Mouse (Mus musculus): ENCODE measurements around the gene Mnt. TPM values are rescaled to one million over a fixed set of nuclear protein-coding genes. Genes with fewer than 3 reads are reported as not detected.

Mnt gene
- total RNA-seq, 2 experiments from 2014 or later, result 28.3 to 30.5 TPM

DNA sequence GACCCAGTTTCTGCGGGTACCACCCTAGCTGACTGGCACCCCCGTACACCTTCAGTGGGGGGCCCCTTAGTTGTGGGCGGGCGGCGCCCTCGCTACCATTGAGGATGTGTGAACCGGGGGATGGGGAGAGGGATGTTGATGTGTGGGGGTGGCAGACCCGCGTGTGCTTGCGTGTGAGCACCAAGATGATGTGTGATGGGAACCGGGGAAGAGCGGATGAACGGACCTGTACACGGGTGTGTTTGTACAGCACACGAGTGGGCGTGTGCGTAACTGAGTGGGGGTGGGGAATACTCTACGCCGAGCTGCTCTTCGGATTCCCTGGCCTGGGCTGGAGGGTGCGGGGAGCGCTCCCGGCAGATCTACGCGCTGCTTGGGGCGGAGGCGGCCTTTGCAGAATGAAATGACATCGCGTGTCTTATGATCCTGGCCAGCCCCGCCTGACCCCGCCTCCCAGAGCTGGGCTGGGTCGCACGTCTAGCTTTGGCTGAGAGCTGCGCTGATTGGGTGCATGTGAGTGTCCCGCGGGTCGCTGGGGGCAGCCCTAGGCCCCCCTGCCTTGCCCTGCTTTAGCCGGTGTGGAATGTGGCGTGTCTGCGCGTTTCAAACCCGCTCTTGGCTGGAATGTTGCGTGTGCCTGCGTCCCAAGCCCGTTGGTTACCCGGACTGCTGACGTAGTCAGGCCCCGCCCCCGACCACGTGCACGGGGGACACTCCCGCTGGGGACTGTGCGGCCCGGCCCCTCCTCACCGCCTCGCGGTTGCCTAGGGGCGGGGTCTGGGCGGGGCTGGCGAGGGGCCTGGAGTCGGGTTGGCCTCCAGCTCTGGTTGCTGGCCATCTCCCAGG is 1.1 kb downstream of the Mnt start:
- peak; percentile 99 for DNase-seq

DNA sequence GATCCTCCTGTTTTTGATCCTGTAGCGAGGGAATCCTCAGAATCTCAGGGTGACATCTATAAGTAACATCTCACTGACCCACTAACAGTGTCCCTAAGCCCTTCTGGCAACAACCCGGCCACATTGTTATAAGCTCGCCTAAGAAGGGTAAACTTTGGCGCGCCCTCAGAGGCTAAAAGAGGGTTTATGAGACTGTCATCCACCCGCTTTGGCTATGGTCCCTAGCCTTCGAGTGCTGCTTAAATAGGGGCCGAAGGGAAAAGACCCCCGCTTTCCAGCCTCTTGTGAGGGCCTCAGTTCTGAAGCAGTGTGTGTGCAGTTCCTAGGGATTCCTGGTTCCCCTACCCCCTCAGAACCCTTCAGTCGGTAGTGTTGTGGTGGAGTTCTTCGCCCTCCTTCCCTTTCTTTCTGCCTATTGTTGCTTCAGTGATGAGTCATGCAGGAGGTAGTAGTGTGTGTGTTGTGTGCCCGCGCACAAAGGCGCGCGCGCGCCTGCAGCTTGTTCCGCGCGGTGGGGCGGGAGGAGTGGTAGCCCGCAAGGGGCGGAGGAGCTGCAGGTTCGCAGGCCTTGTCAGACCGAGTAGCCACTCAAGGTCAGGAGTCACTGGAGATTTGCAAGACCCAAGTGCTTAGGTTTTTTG is 1.9 kb downstream of the Mnt start:
- peak in 1 of 2 experiments; percentile 57 for DNase-seq

DNA sequence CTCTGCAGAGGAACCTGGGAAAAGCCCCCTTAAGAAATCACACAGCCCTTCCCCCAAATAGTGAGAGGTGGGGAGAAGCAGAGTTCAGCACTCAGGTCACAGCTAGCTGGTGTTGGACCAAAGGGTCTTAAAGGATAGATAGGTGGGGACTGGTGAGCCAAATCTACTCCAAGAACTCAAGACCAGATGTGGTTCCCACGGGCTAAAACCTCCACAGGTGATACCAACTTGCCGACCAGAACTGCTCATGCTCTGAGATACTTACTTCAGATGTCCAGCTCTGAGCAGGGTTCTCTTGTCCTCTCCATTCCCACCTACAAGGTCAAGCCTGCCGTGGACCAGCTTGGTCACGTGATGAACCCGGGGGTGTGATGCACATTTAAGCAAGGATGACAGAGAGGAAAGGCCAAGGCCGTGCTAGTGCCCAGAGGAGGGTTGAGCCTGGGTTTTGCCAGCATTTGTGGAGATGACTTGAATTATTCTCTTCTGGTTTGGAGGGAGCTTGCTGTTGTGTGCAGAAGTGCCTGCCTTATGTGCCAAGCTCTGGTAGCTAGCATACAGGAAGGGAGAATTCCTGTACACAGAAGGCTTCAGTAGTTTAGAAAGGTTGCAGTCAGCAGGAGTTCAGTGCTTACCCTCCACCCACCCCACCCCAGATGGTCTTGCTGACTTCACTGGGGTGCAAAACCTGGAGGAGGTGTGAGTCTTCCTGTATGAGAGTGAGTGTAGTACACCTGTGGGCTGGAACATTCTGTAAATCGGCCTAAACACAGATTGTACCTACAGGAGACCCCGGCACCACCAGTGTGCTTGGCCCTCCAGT is 3.0 kb downstream of the Mnt start:
- DNase-seq, result no peak

DNA sequence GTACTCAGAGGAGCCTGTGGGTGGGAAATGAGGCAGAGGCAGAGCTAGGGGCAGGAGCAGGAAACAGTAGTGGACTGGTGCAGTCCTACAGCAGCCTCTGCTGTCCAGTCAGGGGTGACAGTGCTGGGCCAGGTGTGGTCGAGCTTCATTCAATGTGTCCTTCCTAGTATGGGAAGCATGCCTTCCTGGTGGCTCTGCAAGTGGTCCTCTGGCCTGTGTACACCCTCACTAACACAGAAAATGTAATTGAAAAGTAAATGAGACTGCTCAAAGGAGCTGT is 3.6 kb downstream of the Mnt start:
- DNase-seq, result no peak

- no peak for DNase-seq
Observed at GRCm38 (mm10) chr11:74834650-74835277, 4.0 kb downstream of the Mnt start.

- no peak for DNase-seq
Observed at GRCm38 (mm10) chr11:74835593-74836224, 5.0 kb downstream of the Mnt start.

GRCm38 (mm10) chr11:74836225-74837055 is 5.7 kb downstream of the Mnt start:
- DNase-seq, result no peak

- no peak for DNase-seq
Observed at GRCm38 (mm10) chr11:74837056-74837693, 6.5 kb downstream of the Mnt start.

GRCm38 (mm10) chr11:74837694-74838431 is 7.1 kb downstream of the Mnt start:
- peak; percentile 90 to 92 for DNase-seq

DNA sequence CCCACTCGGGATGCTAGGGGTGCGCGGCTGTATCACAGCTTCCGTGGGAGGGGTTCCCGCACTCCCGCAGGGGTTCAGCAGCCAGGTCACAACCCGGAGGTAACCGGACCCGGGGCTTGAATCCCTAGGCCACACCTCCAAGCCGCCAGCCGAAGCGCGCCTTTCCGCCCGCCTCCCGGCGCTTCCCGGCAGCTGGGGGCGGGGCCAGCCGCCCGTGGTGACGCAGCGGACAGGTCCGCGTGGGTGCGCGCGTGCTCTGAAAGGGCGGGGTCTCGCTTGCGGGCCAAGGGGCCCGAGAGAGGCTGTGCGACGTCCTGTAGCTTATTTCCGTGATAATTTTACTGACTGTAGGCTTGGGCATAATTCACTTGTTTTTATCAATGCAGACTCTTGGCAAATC is 7.7 kb downstream of the Mnt start:
- DNase-seq, result peak; percentile 88 to 89

- DNase-seq, result peak in 1 of 2 experiments; percentile 20
Observed at GRCm38 (mm10) chr11:74838971-74839370, 8.3 kb downstream of the Mnt start.

GRCm38 (mm10) chr11:74839860-74840715 is 9.4 kb downstream of the Mnt start:
- no peak for DNase-seq

DNA sequence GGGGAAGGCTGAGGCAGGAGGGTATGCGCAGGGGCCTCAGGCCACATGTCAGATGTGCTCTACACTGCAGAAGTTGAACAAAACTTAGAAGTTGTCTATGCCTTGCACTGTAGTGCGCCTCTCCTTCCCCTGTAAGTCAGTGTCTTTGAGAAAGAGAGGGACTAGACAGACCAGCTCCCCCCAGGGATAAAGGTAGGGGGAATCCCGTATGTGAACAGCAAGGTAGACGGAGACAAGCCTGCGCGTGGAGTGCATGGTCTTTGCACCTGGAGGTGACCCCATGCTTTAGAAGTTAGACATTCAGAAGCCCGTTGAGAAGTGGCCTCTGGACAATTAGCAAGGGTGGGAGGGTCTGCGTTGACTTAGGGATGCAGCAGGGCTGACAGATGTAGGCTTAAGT is 10.0 kb downstream of the Mnt start:
- DNase-seq, result no peak

DNA sequence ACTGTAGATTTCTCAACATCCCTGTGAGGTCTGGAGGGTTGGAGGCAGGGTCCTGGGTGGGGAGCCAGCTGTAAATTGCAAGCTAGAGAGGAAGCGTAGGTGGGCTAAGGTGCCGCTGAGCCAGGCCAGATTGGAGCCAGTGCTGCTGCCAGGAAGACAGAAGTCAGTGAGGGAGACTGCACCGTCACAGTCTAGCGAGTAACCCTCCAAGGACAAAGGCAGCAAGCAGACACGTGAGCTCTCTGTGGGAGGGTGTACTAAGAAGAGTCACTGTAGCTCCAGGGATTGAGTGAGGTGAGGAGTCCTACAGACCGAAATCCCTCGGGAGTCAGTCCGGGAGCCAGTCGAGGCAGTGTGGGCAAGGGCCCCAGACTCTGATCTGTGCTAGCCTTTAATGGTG is 10.6 kb downstream of the Mnt start:
- DNase-seq, result no peak

DNA sequence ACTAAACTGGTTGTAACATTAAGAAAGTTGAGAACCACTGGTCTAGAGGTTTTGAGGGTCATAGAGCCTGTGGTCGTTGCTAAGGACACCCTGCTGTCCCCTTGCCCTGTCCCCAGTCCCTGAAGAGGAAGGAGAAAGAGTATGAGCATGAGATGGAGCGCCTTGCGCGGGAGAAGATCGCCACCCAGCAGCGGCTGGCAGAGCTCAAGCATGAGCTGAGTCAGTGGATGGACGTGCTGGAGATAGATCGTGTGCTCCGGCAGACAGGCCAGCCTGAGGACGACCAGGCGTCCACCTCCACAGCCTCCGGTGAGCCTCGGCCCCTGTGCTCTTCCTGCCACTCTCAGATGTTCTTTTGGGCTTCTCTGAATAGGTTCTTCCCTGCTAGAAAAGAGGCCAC is 11.3 kb downstream of the Mnt start:
- DNase-seq, result no peak

GRCm38 (mm10) chr11:74842656-74843434 is 12.1 kb downstream of the Mnt start:
- no peak for DNase-seq

DNA sequence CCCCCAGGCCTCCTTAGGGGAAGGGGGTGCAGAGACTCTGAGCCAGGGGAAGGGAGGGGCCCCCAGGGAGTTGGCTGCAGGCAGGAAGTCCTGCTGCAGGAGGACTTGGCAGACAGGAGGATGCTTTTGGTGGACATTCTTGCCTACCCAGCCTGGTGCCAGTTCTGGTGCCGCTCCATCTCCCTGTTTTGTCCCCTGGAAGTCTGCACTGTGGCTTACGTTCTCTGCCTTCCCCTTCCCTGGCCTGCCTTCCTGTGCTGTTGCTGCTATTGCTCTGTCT is 12.7 kb downstream of the Mnt start:
- DNase-seq, result no peak

DNA sequence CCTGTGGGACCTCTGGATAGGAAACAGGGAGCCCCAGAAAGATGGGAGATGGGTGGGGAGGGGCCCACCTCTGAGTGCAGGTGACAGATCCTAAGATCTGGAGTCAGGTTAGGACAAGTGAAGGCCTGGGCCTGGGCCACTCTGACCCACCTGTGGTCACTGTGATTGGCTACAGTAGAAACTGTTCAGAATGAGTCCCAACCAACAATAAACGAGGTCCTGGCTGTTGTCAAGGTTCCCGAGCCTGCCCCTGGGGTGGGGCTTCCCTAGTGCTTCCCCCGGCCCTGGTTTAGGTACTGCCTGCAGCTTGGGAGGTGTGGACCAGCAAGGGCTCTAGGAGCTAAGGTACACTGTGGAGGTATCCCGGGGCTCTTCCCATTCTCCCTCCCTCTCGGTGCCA is 13.0 kb downstream of the Mnt start:
- DNase-seq, result no peak

- no peak for DNase-seq
Observed at GRCm38 (mm10) chr11:74845784-74846183, 15.1 kb downstream of the Mnt start.

Data from layer of hippocampus, postnatal 36 days (tissue).